Mouse (Mus musculus): ENCODE results near the gene Kcnh4.

- no peak for TF ChIP-seq EP300 (IDR thresholded peaks at IDR 0.05; ENCODE audit: insufficient read depth, low read depth, low read length)
- TF ChIP-seq POLR2A (IDR thresholded peaks at IDR 0.05; ENCODE audit: insufficient read depth, low read length) = no peak
- peak; percentile 97 for TF ChIP-seq CTCF (IDR thresholded peaks at IDR 0.05; ENCODE audit: low read depth, low read length)
Measured at GRCm38 (mm10) chr11:100694926-100695325, 64.8 kb downstream of the Kcnh4 start.

Data from ES-Bruce4 (cell line).